12 mouse cellular contexts compared by ENCODE assay signal in the genomic region with DNA sequence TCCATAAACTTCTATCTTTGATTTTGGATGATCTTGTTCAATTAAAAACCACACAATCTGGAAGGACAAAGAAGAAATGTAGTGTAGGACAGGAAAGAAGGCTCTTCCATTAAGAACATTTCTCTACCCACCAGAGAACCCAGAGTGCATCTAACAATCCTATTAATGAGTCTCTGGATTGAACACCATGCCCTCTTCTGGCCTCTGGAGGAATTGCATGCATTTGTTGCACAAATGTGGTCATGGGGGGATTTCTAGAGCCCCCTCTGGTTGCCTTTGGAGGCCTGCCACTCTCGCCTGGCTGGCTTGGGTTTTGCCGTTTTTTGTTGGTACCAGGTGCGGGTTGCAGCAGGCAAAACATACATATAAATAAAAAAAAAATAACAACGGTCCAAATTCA. TPM values are rescaled to one million over a fixed set of nuclear protein-coding genes. Genes with fewer than 3 reads are reported as not detected.
A peak's percentile ranks its signal among the peaks of the same experiment; 100 is the strongest.
DNase-seq lines count a peak whose midpoint lies in the region; TF ChIP-seq lines count a peak whose summit lies in the region.
"Not testable (repeated sequence)": the region's sequence is repeated elsewhere in the genome, so short reads cannot be mapped to it uniquely, and the experiment has no call there.
"Had no signal": no experiment of that assay in that cellular context is flagged by ENCODE, and none has a peak within 500 bp of the region (broad histone marks: within the 10 kb centered on the region; RNA-seq: fewer than 3 reads in every experiment).

No protein-coding gene starts in this region.

- WGBS in kidney, adult 2 months, result 45% methylated on average over 4 of the region's 4 CpGs

- H3K27ac ChIP-seq in kidney, adult 2 months (ENCODE audit: insufficient read depth, low read depth, low read length), result not testable (repeated sequence)

- not testable (repeated sequence) for H3K4me3 ChIP-seq in kidney, adult 2 months (ENCODE audit: insufficient read depth, low read depth, low read length)

- not testable (repeated sequence) for H3K27me3 ChIP-seq in kidney, adult 2 months (replicated peaks; ENCODE audit: control insufficient read depth, insufficient read depth, low read length)

- not testable (repeated sequence) for H3K4me1 ChIP-seq in kidney, adult 2 months (ENCODE audit: control insufficient read depth, insufficient read depth, low read length)

- intact Hi-C loops in gastrocnemius, postnatal 14 days (cut with DNase I; ENCODE audit: low total_unique reads); left cerebral cortex, postnatal 10 days (cut with DNase I): not testable (repeated sequence)

- TF ChIP-seq CTCF in kidney, adult 2 months (conservative IDR thresholded peaks at IDR 0.05; ENCODE audit: insufficient read depth, insufficient read length, low read depth, low read length), result not testable (repeated sequence)

- not testable (repeated sequence) for TF ChIP-seq POLR2A in kidney, adult 2 months (IDR thresholded peaks at IDR 0.05; ENCODE audit: low read depth, low read length)

- H3K36me3 ChIP-seq in kidney, adult 2 months (ENCODE audit: control insufficient read depth, insufficient read depth, low read length), result not testable (repeated sequence)

- peak; percentile 82 to 89 for DNase-seq in cerebellum, postnatal 10 days
- peak; percentile 23 for DNase-seq in gastrocnemius, postnatal 14 days
- peak; percentile 60 for DNase-seq in kidney, adult 2 months
- DNase-seq in layer of hippocampus, adult 8-10 months (ENCODE audit: low spot score in 2 of 2), result peak; percentile 44 to 71
- DNase-seq in left cerebral cortex, postnatal 10 days (ENCODE audit: extremely low spot score in 1 of 2, low spot score in 2 of 2), result peak; percentile 46 to 71
- DNase-seq in lung, postnatal 36 days, result peak; percentile 50
- DNase-seq in right cerebral cortex, postnatal 4 days, result peak; percentile 72

RNA-seq across cellular contexts. Expression of gene Gm2832, which starts 15.3 kb away (rescaled TPM):
- not detected for total RNA-seq in gastrocnemius, postnatal 14 days (2021)
- polyA plus RNA-seq in kidney, adult 2 months (2012; rRNA removed), result not detected in 2 replicates
- not detected for total RNA-seq in layer of hippocampus, adult 8-10 months (2022)
- total RNA-seq in left cerebral cortex, postnatal 10 days (2021), result under 1 TPM; 0.36 to 0.54 TPM
- total RNA-seq: CH12.LX; heart, adult 18-20 months; heart, postnatal 25 days had no signal
- polyA plus RNA-seq: liver, embryonic 15.5 days; small intestine, adult 2 months had no signal

Comparison
In these comparisons a context has a peak if more than half of its experiments do, and no peak if none do; other contexts are left out.
1. DNase-seq: peak in every context shown above with its lines; median percentile 86 in cerebellum, postnatal 10 days; 72 in right cerebral cortex, postnatal 4 days; 60 in kidney, adult 2 months; 58 in left cerebral cortex, postnatal 10 days; 58 in layer of hippocampus, adult 8-10 months; 50 in lung, postnatal 36 days; 23 in gastrocnemius, postnatal 14 days.